Mouse (Mus musculus): ENCODE data around the gene Yars. TPM values are rescaled to one million over a fixed set of nuclear protein-coding genes. Genes with fewer than 3 reads are reported as not detected.

Gene Yars
- polyA plus RNA-seq, 1 experiment from 2014 or later, result 55.4 TPM

DNA sequence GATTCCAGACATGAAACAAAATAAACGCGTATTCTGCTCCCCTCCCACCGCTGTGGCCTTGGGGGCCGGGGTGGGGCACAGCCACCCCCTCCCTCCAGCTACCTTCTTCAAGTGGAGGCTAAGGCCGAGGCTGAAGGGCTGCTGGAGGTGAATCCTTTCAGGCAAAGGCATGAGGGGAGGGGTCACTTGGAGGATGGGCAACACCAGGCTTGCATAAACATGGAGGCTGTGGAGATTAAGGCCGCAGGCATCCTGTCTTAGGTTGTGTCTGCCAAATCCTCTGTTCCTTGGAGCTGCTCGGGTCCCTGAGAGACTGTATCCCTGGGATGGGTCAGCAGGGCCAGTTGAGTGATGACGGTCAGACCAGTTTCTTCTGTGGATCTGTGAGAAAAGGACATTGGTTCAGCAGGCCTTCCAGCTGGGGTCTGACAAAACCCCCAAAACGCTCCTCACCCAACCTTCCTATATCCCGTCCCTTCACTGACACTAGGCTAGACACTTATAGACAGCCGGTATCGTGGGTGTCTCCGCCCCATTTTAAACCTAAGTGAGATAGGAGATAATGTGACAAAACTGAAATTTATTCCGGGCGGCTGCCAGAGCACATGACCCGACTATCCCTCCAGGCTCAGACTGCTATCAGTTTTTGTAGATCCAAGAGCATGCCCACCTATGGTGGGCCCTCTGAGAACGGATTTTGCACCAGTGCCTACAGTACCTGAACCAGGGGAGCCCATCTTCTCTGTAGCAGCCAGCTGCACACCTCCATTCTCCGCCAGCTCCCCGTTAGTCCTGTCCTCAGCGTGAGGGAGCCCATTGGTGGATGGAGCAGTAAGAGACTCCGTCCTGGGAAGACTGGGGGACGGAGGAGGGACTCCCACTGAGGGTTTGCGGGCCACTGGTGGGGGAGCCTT is 31.8 kb downstream of the Yars start:
- Histone ChIP-seq H3K4me3 (ENCODE audit: low read depth, low read length) (no peak overlapping the region), H3K36me3 (ENCODE audit: control insufficient read depth, insufficient read depth, low read length) (peaks cover 23% of the 10 kb centered on the region), H3K27me3 (ENCODE audit: control insufficient read depth, insufficient read depth, low read length) (peaks cover 70% of the 10 kb centered on the region), H3K9ac (ENCODE audit: low read depth, low read length) (no peak overlapping the region), H3K27ac (ENCODE audit: low read depth, low read length) (no peak overlapping the region), H3K9me3 (replicated peaks; ENCODE audit: control insufficient read depth, low read length) (no peaks in the 10 kb centered on the region), H3K4me2 (no peak overlapping the region), H3K4me1 (ENCODE audit: control insufficient read depth, insufficient read depth, low read length) (peaks cover 10% of the 10 kb centered on the region)
- ATAC-seq (replicated peaks; ENCODE audit: insufficient number of reproducible peaks, low FRiP score, low TSS enrichment), result no peak
- WGBS (ENCODE audit: insufficient replicate concordance), result 57% methylated on average over 23 of the region's 23 CpGs

DNA sequence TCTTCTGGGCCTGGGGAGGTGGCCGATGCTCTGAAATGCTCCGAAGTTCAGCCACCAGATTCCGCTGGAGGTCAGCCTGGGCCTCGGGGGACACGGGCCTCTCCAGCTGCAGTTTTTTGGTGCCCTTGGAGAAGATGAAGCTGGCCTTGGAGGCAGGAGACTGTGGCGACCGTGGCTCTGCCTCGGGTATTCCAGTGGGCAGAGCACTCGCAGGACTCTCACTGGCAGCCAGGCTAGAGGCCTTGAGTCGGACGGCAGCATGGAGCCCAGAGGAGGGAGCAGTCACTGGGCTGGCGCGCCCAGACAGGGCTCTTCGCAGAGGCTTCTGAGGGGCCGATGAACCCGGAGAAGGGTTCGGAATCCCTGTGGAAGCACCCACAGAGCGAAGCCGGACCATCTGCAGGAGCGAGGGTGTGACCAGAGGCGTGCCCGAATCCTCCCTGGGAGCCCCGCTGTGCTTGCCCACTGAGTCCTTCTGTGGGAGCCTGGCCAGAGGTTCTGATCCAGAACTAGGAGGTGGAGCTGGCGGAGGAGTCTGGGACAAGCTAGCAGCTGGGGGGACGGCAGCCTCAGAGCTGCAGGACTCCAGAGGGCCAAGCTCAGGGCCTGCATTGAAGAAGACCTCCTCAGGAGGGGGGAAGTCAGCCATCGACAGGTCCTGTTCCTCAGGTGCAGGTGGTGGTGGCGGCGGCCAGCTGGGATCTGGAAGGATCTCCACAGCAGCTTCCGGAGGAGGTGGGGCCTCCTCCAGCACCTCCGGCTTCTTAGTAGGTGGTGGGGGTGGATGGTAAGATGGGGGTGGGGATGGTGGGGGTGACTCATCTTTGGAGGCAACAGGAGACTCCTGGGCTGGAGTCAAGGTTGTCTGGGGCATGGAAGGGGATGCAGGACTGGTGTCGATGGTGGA is 32.7 kb downstream of the Yars start:
- Histone ChIP-seq H3K4me2 (no peak overlapping the region), H3K4me1 (ENCODE audit: control insufficient read depth, insufficient read depth, low read length) (peaks cover 19% of the 10 kb centered on the region), H3K27ac (ENCODE audit: low read depth, low read length) (no peak overlapping the region), H3K9me3 (replicated peaks; ENCODE audit: control insufficient read depth, low read length) (no peaks in the 10 kb centered on the region), H3K4me3 (ENCODE audit: low read depth, low read length) (no peak overlapping the region), H3K27me3 (ENCODE audit: control insufficient read depth, insufficient read depth, low read length) (peaks cover 80% of the 10 kb centered on the region), H3K9ac (ENCODE audit: low read depth, low read length) (no peak overlapping the region), H3K36me3 (ENCODE audit: control insufficient read depth, insufficient read depth, low read length) (peaks cover 15% of the 10 kb centered on the region)
- ATAC-seq (replicated peaks; ENCODE audit: insufficient number of reproducible peaks, low FRiP score, low TSS enrichment), result no peak
- WGBS (ENCODE audit: insufficient replicate concordance), result 42% methylated on average over 31 of the region's 31 CpGs

DNA sequence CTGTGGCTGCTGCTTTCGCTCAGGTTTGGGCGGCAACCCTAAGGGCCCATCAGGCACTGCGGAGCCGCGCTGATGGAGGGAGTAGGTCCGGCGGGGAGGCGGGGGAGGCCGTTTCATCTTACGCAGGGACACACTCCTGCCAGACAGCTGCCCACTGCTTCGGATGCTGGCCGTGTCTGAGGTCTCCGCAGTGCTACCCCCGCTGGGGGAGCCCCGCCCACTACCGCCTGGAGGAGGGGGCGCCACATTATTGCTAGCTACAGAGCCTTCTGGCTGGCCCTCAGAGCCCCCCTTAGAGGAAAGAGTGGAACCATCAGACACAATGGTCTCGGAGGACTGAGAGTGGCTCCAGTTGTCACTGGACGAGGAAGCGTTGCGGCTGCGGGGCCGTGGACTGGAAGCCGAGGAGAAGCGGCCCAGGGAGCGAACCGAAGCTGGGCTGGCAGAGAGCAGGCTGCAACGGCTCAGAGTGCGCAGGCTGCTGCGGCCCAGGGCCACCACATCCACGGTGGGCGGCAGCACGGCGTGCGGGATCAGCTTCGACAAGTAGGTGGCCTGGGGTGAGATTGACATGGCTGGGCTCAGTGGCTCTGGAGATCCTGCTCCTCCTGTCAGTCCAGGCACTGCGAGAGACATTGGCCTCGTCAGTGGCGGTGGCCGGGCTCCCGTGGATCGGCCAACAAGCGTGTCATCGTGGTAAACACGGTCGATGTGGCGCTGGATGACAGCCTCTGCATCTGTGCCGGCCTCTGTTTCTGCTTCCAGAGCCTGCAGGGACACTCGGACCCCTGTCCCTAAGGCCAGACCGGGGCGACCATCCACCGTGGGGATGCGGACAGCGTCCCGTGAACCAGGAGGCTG is 34.1 kb downstream of the Yars start:
- H3K9ac ChIP-seq (ENCODE audit: low read depth, low read length), result peak overlapping the region; percentile 28; the same call in 1 of the 2 replicates
- H3K27me3 ChIP-seq (ENCODE audit: control insufficient read depth, insufficient read depth, low read length), result peaks cover 93% of the 10 kb centered on the region
- H3K36me3 ChIP-seq (ENCODE audit: control insufficient read depth, insufficient read depth, low read length), result peaks cover 6% of the 10 kb centered on the region
- peak overlapping the region; percentile 41 for H3K4me3 ChIP-seq (ENCODE audit: low read depth, low read length)
- peak overlapping the region; percentile 74 for H3K4me2 ChIP-seq
- H3K27ac ChIP-seq (ENCODE audit: low read depth, low read length), result no peak overlapping the region
- H3K4me1 ChIP-seq (ENCODE audit: control insufficient read depth, insufficient read depth, low read length), result peaks cover 28% of the 10 kb centered on the region
- 23% methylated on average over 55 of the region's 55 CpGs for WGBS (ENCODE audit: insufficient replicate concordance)
- no peak for ATAC-seq (replicated peaks; ENCODE audit: insufficient number of reproducible peaks, low FRiP score, low TSS enrichment)
- no peaks in the 10 kb centered on the region for H3K9me3 ChIP-seq (replicated peaks; ENCODE audit: control insufficient read depth, low read length)

DNA sequence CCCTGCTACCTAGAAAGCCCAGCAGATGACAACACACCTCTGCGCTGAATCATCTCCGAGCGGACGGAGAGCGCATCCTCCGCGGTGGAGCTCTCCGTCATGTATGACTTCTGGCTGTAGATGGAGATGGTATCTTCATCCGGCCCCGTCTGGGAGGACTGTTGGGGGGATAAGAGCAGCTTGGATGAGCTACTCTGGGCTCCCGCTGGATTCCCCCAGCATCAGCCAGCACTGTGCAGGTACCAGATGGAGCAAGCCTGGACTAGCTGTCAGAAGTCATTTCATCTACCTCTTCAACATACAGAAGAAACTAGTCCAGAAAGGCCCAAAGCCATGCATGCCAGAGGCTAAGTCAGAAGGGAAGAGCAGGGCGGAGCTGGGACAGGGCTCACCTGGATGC is 35.8 kb downstream of the Yars start:
- peaks cover 28% of the 10 kb centered on the region for H3K4me1 ChIP-seq (ENCODE audit: control insufficient read depth, insufficient read depth, low read length)
- no peaks in the 10 kb centered on the region; the same call in 1 of the 2 replicates for H3K36me3 ChIP-seq (ENCODE audit: control insufficient read depth, insufficient read depth, low read length)
- no peaks in the 10 kb centered on the region for H3K9me3 ChIP-seq (replicated peaks; ENCODE audit: control insufficient read depth, low read length)
- WGBS (ENCODE audit: insufficient replicate concordance), result 90% methylated on average over 12 of the region's 12 CpGs
- no peak overlapping the region for H3K9ac ChIP-seq (ENCODE audit: low read depth, low read length)
- no peak for ATAC-seq (replicated peaks; ENCODE audit: insufficient number of reproducible peaks, low FRiP score, low TSS enrichment)
- no peak overlapping the region for H3K4me3 ChIP-seq (ENCODE audit: low read depth, low read length)
- peaks cover 95% of the 10 kb centered on the region for H3K27me3 ChIP-seq (ENCODE audit: control insufficient read depth, insufficient read depth, low read length)
- no peak overlapping the region for H3K27ac ChIP-seq (ENCODE audit: low read depth, low read length)
- H3K4me2 ChIP-seq, result no peak overlapping the region

DNA sequence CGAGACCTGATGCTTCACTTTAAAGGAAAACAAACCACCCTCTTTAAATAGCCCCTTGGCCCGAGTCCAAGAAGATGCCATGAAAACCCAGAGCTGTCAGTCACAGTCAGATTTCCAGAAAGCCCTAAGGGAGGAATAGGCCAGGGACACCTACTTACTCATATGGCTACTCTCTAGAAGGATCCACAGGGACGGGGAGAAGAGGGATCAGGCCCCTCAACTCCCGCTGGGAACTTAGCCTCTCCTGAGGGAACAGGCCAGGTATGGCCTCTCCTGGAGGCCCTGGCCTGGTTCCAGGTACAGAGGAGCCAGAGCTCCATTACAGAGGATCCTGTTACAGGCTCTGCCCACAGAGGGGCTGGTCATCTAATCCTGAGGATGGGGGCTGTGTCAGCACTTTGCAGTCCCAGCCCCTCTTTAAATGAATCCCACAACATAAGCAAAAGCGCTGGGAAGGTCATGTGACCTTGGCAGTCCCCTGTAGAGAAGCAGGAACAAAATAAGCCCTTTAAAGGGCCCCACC is 36.9 kb downstream of the Yars start:
- peaks cover 28% of the 10 kb centered on the region for H3K4me1 ChIP-seq (ENCODE audit: control insufficient read depth, insufficient read depth, low read length)
- no peaks in the 10 kb centered on the region for H3K36me3 ChIP-seq (ENCODE audit: control insufficient read depth, insufficient read depth, low read length)
- no peak overlapping the region for H3K9ac ChIP-seq (ENCODE audit: low read depth, low read length)
- H3K4me2 ChIP-seq, result no peak overlapping the region
- H3K27me3 ChIP-seq (ENCODE audit: control insufficient read depth, insufficient read depth, low read length), result peaks cover 97% of the 10 kb centered on the region
- 23% methylated on average over 5 of the region's 5 CpGs for WGBS (ENCODE audit: insufficient replicate concordance)
- H3K9me3 ChIP-seq (replicated peaks; ENCODE audit: control insufficient read depth, low read length), result no peaks in the 10 kb centered on the region
- H3K4me3 ChIP-seq (ENCODE audit: low read depth, low read length), result no peak overlapping the region
- no peak overlapping the region for H3K27ac ChIP-seq (ENCODE audit: low read depth, low read length)
- ATAC-seq (replicated peaks; ENCODE audit: insufficient number of reproducible peaks, low FRiP score, low TSS enrichment), result no peak

DNA sequence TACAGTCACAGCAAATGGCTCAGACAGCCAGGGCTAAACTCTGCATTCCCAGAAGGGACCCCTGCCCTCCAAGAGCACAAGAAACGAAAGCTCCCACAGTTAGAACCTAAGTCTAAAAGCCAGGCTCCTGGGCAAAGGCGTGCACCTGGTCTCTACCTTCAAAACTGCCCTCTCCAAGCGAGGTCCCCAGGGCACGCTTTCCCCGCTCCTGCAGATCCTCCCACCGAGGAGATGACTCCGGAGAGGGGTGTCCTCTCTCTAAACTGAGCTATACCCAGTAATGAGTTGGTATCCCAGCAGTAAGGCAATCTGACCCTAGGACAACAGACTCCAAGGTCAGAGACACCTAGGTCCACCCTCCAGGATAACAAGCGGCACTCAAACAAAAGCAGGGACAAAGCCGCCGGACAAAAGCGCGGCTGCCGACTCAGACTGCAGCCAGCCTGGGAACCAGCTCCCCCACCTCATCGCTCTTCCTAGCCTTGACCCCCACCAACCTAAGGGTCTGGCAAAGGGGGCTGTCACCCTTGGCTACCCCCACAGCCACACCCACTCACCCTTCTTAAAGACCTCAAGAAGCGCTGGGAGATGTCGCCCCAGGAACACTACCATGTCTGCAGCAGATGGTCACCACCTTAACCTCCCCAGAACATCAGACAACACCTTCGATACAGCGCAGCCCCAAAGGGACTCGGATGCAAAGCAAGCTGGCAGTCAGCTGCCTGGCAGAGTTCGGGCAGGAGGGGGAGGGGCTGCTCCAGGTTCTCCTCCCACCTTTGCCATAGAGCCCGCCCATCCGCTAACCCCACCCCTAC is 37.8 kb downstream of the Yars start:
- 8% methylated on average over 22 of the region's 22 CpGs for WGBS (ENCODE audit: insufficient replicate concordance)
- Histone ChIP-seq H3K9ac (ENCODE audit: low read depth, low read length) (no peak overlapping the region), H3K4me1 (ENCODE audit: control insufficient read depth, insufficient read depth, low read length) (peaks cover 28% of the 10 kb centered on the region), H3K36me3 (ENCODE audit: control insufficient read depth, insufficient read depth, low read length) (no peaks in the 10 kb centered on the region), H3K9me3 (replicated peaks; ENCODE audit: control insufficient read depth, low read length) (no peaks in the 10 kb centered on the region), H3K27me3 (ENCODE audit: control insufficient read depth, insufficient read depth, low read length) (peaks cover 97% of the 10 kb centered on the region), H3K27ac (ENCODE audit: low read depth, low read length) (no peak overlapping the region), H3K4me3 (ENCODE audit: low read depth, low read length) (peak overlapping the region; percentile 14; the same call in 1 of the 2 replicates), H3K4me2 (peak overlapping the region; percentile 49)
- ATAC-seq (replicated peaks; ENCODE audit: insufficient number of reproducible peaks, low FRiP score, low TSS enrichment), result no peak

DNA sequence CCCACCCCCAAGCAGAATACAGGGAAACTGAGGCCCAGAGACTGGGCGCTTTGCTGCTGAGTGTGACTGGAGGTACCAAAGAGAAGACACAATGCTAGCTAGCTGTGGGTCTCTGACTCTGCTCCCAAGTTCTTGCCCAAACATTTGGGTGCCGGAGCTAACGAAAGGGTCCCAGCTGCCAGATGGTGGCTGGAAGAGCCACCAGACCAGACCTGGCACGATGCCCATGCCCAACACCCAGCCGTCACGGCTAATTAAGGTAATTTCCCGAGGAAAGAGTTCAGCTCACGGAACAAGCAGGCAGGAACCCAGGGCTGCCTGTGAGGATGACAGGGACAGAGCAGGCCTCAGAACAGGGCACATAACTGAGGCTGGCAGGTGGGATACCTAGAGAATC is 38.4 kb downstream of the Yars start:
- no peak overlapping the region for H3K9ac ChIP-seq (ENCODE audit: low read depth, low read length)
- H3K9me3 ChIP-seq (replicated peaks; ENCODE audit: control insufficient read depth, low read length), result no peaks in the 10 kb centered on the region
- peaks cover 27% of the 10 kb centered on the region for H3K4me1 ChIP-seq (ENCODE audit: control insufficient read depth, insufficient read depth, low read length)
- peaks cover 97% of the 10 kb centered on the region for H3K27me3 ChIP-seq (ENCODE audit: control insufficient read depth, insufficient read depth, low read length)
- WGBS (ENCODE audit: insufficient replicate concordance), result 28% methylated on average over 8 of the region's 8 CpGs
- H3K4me3 ChIP-seq (ENCODE audit: low read depth, low read length), result peak overlapping the region; percentile 14; the same call in 1 of the 2 replicates
- H3K27ac ChIP-seq (ENCODE audit: low read depth, low read length), result no peak overlapping the region
- peak overlapping the region; percentile 49 for H3K4me2 ChIP-seq
- no peak for ATAC-seq (replicated peaks; ENCODE audit: insufficient number of reproducible peaks, low FRiP score, low TSS enrichment)
- H3K36me3 ChIP-seq (ENCODE audit: control insufficient read depth, insufficient read depth, low read length), result no peaks in the 10 kb centered on the region
